Mouse (Mus musculus) limb, embryonic 10.5 days (tissue): ENCODE measurements at regions not wholly inside any gene's neighbourhood (a gene's known extent, or its start where the extent isn't known, plus 50 kb on each side); places are given as distances from the start of the nearest gene placed in this dataset.

ENCODE experiments used
- DNase-seq: peaks from one replicate; pipeline ENCODE4 v3.0.0-alpha.2; 2017; ENCODE audit warnings: low spot score
- H3K27ac ChIP-seq: fragments of 300-500 bp; sonication (generic); 2 replicates; pipeline ENCODE4 v1.5.1; 2016; ENCODE audit warnings: mild to moderate bottlenecking
- H3K27me3 ChIP-seq: fragments of 300-500 bp; sonication (generic); 2 replicates; pipeline ENCODE4 v1.6.1; 2016; ENCODE audit warnings: low read depth, mild to moderate bottlenecking; ENCODE audit not compliant: poor library complexity, severe bottlenecking
- H3K36me3 ChIP-seq: fragments of 300-500 bp; sonication (generic); 2 replicates; pipeline ENCODE4 v1.6.1; 2016; ENCODE audit warnings: mild to moderate bottlenecking, moderate library complexity
- H3K4me1 ChIP-seq: fragments of 300-500 bp; sonication (generic); 2 replicates; pipeline ENCODE4 v1.6.1; 2016
- H3K4me3 ChIP-seq: fragments of 300-500 bp; sonication (generic); 2 replicates; pipeline ENCODE4 v1.5.1; 2016; ENCODE audit warnings: mild to moderate bottlenecking, moderate library complexity
- H3K9me3 ChIP-seq: fragments of 300-500 bp; sonication (generic); replicated peaks from 2 replicates; pipeline ENCODE4 v1.6.1; 2016; ENCODE audit warnings: mild to moderate bottlenecking
- WGBS: fragments of 180-500 bp; shearing (Covaris S2); methylation state at CpG from one replicate; pipeline ENCODE4 v1.1.7; 2016; 5-methylcytosine and 5-hydroxymethylcytosine counted together

GRCm38 (mm10) chr13:110881573-110881972, 373.2 kb upstream of the Actbl2 start:
- DNase-seq: no peak
- Histone ChIP-seq H3K27ac (no peak overlapping the region), H3K9me3 (no peaks in the 10 kb centered on the region), H3K4me3 (no peak overlapping the region), H3K36me3 (no peaks in the 10 kb centered on the region), H3K4me1 (0 out of 2 replicates have a peak, but pooled peaks cover 4% of the 10 kb centered on the region), H3K27me3 (no peaks in the 10 kb centered on the region)
- WGBS: 88% methylated on average over 3 of the region's 3 CpGs

GRCm38 (mm10) chr13:110882173-110882572, 372.6 kb upstream of the Actbl2 start:
- Histone ChIP-seq H3K4me1 (0 out of 2 replicates have a peak, but pooled peaks cover 4% of the 10 kb centered on the region), H3K27ac (no peak overlapping the region), H3K36me3 (no peaks in the 10 kb centered on the region), H3K9me3 (no peaks in the 10 kb centered on the region), H3K4me3 (no peak overlapping the region), H3K27me3 (no peaks in the 10 kb centered on the region)
- no peak for DNase-seq
- WGBS: 77% methylated on average over 3 of the region's 3 CpGs

GRCm38 (mm10) chr13:110882661-110883172, 372.1 kb upstream of the Actbl2 start:
- Histone ChIP-seq H3K27ac (no peak overlapping the region), H3K4me1 (0 out of 2 replicates have a peak, but pooled peaks cover 4% of the 10 kb centered on the region), H3K36me3 (no peaks in the 10 kb centered on the region), H3K4me3 (no peak overlapping the region), H3K27me3 (no peaks in the 10 kb centered on the region), H3K9me3 (no peaks in the 10 kb centered on the region)
- 82% methylated on average over 10 of the region's 10 CpGs for WGBS
- DNase-seq: no peak

- H3K4me1 ChIP-seq: peaks cover 35% of the 10 kb centered on the region
- H3K9me3 ChIP-seq: no peaks in the 10 kb centered on the region
- no peak for DNase-seq
- WGBS: 63% methylated on average over 6 of the region's 6 CpGs
- H3K27me3 ChIP-seq: no peaks in the 10 kb centered on the region
- H3K4me3 ChIP-seq: no peak overlapping the region
- no peaks in the 10 kb centered on the region for H3K36me3 ChIP-seq
- peak overlapping the region; percentile 25; the same call in 1 of the 2 replicates for H3K27ac ChIP-seq
These were observed 360.9 kb upstream of the Actbl2 start for GRCm38 (mm10) chr13:110893909-110894308.

DNA sequence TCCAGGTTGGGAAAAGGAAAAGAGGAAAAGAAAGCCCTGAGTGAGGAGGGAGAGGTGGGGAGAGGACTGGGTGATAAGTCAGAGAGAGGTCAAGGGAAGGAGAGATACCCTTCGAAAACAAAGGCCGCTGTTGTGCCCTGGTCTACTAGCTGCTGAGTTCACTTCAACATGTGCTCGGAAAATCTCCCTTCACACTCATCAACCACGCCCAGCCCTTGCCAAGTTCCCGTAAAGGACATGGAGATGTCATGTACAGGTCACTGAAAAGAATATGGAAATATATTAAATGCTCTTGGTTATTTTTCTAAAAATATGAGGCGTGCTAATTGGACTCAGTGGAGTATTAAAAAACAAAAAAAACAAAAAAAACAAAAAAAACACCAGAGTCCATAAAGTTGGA, 359.5 kb upstream of the Actbl2 start:
- peak; percentile 33 for DNase-seq
- H3K9me3 ChIP-seq: no peaks in the 10 kb centered on the region
- H3K4me1 ChIP-seq: peaks cover 35% of the 10 kb centered on the region
- H3K27ac ChIP-seq: peak overlapping the region; percentile 70
- WGBS: 67% methylated on average over 6 of the region's 6 CpGs
- no peak overlapping the region for H3K4me3 ChIP-seq
- no peaks in the 10 kb centered on the region for H3K36me3 ChIP-seq
- H3K27me3 ChIP-seq: no peaks in the 10 kb centered on the region

DNA sequence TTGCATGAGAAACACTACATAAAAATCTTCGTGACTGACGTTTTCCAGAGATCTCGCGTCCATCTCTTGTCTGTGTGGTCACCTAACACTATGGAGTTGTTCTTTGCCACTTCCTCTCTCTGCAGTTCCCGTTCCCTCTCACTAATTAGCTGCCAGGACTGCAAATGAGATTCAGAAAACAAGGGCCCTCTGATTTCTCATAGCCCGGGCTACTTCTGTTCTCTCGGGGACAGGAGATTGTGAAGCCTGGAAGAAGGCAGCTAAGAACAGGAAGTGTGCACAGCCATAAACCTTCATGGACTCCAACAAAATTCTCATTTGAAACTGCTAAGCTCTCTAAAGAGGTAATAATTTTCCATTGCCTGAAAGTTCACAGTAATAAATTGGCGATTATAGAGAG, 358.9 kb upstream of the Actbl2 start:
- WGBS: 50% methylated on average over 8 of the region's 8 CpGs
- Histone ChIP-seq H3K27me3 (no peaks in the 10 kb centered on the region), H3K4me1 (peaks cover 35% of the 10 kb centered on the region), H3K4me3 (no peak overlapping the region), H3K27ac (no peak overlapping the region), H3K36me3 (no peaks in the 10 kb centered on the region), H3K9me3 (no peaks in the 10 kb centered on the region)
- DNase-seq: peak; percentile 35

DNA sequence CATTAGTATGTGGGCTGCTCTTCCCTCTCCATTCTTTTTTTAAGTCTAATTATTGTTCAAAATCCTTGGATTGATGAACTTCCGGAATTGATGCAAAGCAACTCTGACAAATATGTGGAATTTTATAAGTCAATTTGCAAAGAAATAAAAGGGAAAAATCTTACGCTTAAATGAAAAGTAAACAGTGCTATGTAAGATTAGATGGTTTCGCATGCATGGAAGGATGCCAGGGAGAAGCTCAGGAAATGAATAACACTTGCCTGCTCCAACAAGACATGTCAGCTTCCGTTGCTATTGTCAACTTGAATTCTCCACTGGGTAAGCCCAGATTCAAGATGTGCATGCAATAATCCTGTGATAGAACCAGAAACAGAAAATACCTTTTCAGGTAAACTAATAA, 357.2 kb upstream of the Actbl2 start:
- no peaks in the 10 kb centered on the region for H3K27me3 ChIP-seq
- WGBS: 82% methylated on average over 4 of the region's 4 CpGs
- DNase-seq: no peak
- no peaks in the 10 kb centered on the region for H3K36me3 ChIP-seq
- H3K27ac ChIP-seq: no peak overlapping the region
- H3K4me3 ChIP-seq: no peak overlapping the region
- no peaks in the 10 kb centered on the region for H3K9me3 ChIP-seq
- peaks cover 35% of the 10 kb centered on the region for H3K4me1 ChIP-seq

DNA sequence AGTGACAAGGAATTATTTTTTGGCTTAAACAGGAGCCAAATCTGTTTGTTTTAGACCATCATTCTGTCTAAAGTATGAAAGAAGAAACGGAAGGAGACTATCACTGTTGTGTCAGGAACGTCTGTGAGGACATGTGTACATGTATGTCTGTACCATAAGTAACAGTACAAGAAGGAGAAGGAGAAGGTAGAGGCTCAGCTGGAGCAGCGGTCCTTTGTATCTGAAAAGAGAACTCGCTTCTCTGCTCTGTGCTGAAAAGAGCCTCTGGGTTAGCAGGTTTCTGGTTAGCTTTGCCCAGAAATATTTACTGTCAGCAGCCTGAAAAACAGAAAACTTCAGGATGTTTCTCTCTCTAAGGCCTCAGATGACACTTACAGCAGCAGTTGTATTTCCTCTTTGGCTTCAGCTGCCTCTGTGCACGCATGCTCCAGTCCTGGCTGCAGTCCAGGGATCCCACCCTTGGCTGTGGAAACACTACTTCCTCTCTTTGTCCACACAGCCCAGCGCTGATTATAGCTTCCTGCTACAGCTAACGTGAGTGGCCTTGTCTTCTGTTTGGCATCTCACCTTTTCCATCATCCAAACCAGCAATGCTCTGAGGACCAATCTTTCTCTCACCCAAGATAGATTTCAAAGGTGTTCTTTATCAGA, 351.7 kb upstream of the Actbl2 start:
- Histone ChIP-seq H3K27me3 (no peaks in the 10 kb centered on the region), H3K4me3 (no peak overlapping the region), H3K36me3 (no peaks in the 10 kb centered on the region), H3K4me1 (peaks cover 28% of the 10 kb centered on the region), H3K9me3 (no peaks in the 10 kb centered on the region), H3K27ac (peak overlapping the region; percentile 53; the same call in 1 of the 2 replicates)
- WGBS: 73% methylated on average over 7 of the region's 7 CpGs
- no peak for DNase-seq

DNA sequence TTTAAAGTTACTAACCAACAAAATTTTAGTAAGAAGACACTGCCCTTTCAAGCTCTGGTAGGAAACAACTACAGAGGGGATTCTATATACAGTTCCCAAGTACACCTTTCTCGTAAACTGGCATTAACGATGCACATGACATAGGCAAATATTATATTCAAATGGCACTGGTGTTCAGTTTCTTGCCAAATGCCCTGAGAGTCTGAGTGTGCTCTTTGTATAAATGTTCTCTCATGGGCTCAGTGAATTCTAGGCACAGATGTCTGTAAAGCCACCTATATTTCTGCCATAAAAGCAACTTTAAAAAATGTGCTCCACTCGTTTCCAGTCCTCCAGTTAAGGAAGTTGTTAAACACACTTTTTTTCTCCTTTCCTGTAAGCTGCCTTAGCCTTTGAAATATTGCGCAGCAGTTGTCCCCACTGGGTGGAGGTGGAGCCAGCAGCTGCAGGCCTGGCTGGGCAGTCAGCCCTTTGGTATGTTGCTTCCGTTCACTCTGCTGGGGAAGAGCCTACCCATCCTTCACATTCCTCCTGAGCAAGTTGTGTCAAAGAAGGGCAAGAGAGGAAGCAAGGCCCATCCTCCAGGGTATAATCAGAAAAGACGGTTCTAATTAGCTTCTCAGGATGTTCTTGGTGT, 347.4 kb upstream of the Actbl2 start:
- no peaks in the 10 kb centered on the region for H3K9me3 ChIP-seq
- peaks cover 37% of the 10 kb centered on the region for H3K4me1 ChIP-seq
- no peak overlapping the region for H3K4me3 ChIP-seq
- 34% methylated on average over 6 of the region's 6 CpGs for WGBS
- H3K36me3 ChIP-seq: no peaks in the 10 kb centered on the region
- H3K27ac ChIP-seq: peak overlapping the region; percentile 75
- no peaks in the 10 kb centered on the region for H3K27me3 ChIP-seq
- DNase-seq: peak; percentile 48

- DNase-seq: no peak
- H3K4me1 ChIP-seq: peaks cover 21% of the 10 kb centered on the region
- H3K27ac ChIP-seq: no peak overlapping the region
- no peaks in the 10 kb centered on the region for H3K27me3 ChIP-seq
- WGBS: 90% methylated on average over 7 of the region's 7 CpGs
- H3K4me3 ChIP-seq: no peak overlapping the region
- no peaks in the 10 kb centered on the region for H3K36me3 ChIP-seq
- H3K9me3 ChIP-seq: no peaks in the 10 kb centered on the region
These were observed 342.9 kb upstream of the Actbl2 start for GRCm38 (mm10) chr13:110911866-110912265.

DNA sequence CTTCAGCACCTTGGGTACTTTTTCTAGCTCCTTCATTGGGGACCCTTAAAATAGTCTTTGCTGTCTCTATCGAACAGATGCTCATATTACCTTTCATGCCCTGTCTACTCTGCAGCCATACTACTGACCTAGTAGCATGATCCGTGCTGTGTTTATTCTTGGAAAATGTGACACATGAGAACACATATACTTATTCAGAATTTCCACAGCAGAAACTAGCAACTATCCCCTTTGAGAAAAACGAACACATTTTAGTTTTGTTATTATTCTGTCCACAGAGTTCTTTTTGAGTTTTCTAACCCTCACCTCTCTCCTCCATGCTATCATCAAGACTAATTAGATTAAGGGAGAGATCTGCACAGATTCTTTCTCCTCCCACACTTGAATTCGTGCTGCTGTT, 341.6 kb upstream of the Actbl2 start:
- no peak overlapping the region for H3K4me3 ChIP-seq
- WGBS: 87% methylated on average over 4 of the region's 4 CpGs
- no peak for DNase-seq
- H3K27me3 ChIP-seq: no peaks in the 10 kb centered on the region
- H3K4me1 ChIP-seq: peaks cover 7% of the 10 kb centered on the region; the same call in 1 of the 2 replicates
- H3K27ac ChIP-seq: no peak overlapping the region
- H3K36me3 ChIP-seq: no peaks in the 10 kb centered on the region
- no peaks in the 10 kb centered on the region for H3K9me3 ChIP-seq

DNA sequence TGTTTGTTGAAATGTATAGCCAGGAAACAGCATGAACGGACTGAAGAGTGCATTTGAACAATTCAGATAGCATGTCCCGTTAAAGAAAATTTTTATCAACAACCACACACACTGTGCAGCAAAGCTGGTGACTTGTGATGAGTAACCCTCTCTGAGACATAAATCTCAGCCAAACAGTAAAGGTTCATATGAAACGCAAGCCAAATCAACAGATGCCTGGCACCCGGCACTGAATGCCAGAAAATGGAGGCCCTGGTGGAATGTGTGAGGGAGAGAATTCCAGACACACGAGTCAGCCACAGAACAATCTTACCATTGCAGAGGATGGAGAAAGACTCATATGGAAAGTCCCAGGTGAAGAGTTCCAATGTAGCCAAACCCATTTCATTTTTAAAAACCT, 341.1 kb upstream of the Actbl2 start:
- Histone ChIP-seq H3K9me3 (no peaks in the 10 kb centered on the region), H3K27me3 (no peaks in the 10 kb centered on the region), H3K36me3 (no peaks in the 10 kb centered on the region), H3K4me1 (peaks cover 2% of the 10 kb centered on the region; the same call in 1 of the 2 replicates), H3K27ac (no peak overlapping the region), H3K4me3 (no peak overlapping the region)
- 82% methylated on average over 5 of the region's 5 CpGs for WGBS
- DNase-seq: no peak

DNA sequence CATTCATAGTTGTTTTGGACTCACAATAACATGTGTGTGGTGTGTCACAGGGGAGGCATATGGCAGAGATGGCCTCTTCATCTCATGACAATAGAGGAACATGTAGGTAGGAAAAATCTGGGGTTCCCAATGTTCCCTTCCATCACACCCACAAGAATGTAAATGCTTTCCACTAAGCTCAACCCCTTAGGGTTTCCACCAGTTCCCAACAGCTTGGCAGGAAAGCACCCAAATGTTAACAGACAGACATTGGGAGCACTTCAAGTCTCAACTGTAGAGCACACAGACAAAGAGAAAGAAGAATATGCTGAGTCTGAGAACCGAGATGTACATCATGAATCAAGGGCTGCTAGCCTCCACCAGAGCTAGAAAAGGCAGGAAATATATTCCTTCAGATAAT, 339.7 kb upstream of the Actbl2 start:
- no peak overlapping the region for H3K4me3 ChIP-seq
- H3K4me1 ChIP-seq: no peaks in the 10 kb centered on the region
- no peaks in the 10 kb centered on the region for H3K27me3 ChIP-seq
- no peaks in the 10 kb centered on the region for H3K36me3 ChIP-seq
- DNase-seq: no peak
- 81% methylated on average over 1 of the region's 1 CpGs for WGBS
- no peak overlapping the region for H3K27ac ChIP-seq
- H3K9me3 ChIP-seq: no peaks in the 10 kb centered on the region
